Mouse (Mus musculus): ENCODE data around the gene Comt.

The Comt gene

DNA sequence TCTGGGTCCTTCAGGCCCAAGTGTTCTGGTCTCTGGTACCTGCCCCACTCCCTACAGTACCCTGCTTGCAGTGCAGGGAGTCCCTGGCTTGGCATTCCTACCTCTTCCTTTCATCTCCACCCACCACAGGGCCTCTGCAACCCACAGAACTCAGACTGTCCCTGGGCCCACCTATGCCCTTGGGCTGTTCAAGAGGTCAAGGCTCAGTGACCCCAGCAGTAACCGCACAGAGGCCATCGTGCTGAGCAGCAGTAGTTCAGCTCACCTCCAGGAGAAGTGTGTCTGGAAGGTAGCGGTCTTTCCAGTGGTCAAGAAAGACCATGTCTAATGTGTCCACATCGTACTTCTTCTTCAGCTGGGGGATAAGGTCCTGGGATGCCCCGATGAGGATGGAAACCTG lies 16.2 kb downstream of the Comt start:
- DNase-seq = peak; percentile 89

DNA sequence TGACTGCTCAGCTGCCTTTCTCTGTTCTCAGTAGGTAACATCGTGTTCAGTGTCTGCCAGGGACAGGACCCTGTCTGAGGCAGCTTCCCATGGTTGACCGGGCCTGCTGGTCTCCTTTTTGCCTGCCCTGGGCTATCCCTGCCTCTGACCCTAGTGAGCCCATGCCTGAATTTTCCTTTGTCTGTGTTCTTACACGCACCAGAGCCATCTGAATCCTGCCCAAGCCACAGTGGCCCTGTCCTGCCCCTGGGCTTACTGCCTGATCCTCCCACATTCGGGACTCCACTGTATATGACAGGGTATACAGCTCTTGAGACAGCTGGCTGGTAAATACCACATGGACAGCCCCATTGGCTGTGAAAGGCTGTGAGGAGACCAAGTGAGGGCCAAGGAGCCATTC lies 16.9 kb downstream of the Comt start:
- DNase-seq = peak; percentile 89

GRCm38 (mm10) chr16:18407912-18408311 lies 18.7 kb downstream of the Comt start:
- peak; percentile 97 for DNase-seq

DNA sequence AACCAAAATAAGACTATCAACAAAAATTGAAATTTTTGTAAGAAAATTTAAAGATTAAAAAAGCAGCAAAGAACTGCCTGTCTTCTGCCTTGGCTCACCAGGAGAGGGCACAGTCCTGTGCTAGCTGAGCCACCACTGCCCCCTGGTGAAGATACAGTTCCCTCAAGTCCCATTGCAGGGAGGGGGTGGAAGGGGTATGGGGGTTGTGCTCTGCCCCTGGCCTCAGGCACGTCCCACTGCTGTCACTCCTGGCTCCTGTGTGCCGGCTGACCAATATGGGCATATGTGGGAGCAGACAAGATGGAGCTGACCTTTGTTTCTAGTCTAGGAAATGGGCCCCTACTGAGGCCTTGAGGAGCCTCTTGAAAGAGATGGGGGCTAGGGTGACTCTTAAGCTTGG lies 20.4 kb downstream of the Comt start:
- peak; percentile 96 for DNase-seq

DNA sequence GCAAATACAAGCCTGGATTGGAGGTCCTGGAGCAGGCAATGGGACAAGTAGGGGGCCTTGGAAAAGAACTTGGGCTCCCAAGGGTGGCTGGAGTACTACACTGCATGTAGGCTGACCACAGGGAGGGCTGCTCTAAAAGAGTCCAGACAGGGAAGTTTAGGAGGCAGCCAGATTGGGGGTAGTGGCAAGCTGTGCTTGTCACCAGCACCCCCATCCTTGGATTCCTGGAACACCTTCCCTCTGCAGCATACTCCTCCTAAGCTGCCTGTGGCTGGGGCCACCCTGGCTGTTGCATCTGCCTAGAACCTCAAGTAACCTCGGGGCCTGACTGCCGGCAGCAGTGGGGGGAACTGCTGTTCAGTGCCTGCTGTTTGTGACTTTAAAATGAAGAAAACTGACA lies 20.8 kb downstream of the Comt start:
- DNase-seq = no peak

DNA sequence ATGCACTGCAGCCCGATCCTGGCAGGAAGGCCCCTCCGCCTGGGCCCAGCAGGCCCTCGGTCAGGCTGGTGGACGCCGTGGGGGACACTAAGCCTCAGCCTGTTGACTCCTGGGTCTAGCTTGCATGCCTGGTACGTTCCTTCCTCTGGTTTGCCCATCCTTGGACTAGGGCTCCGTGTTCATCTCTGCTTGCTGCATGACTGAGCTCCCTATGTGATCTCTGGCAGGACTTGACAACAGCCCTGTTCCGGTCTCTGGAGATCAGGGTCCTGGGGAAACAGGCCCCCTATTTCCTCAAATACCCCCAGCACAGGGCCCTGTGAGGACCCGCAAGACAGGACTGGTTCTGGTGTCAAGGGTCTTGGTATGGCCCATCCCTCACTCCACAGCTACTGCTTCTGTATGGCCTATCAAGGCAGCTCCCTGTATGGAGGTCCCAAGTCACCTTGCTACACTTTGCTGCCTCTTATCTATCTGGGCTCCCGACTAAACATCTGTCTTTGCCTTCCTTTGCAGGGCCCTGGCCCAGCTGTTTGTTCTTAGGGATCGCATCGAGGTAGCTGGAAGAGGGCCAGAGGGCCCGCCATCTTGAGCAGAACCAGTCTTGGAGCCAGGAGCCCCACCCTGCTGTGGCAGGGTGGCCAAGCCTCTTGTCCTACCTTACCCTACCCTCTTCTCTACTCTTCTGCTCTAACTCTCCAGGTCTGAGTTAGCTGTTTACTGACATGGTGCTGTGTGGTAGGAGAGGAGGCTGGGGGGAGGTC lies 21.4 kb downstream of the Comt start:
- DNase-seq = peak; percentile 92

- DNase-seq = peak; percentile 90
These were observed 23.4 kb downstream of the Comt start for GRCm38 (mm10) chr16:18403285-18403684.

DNA sequence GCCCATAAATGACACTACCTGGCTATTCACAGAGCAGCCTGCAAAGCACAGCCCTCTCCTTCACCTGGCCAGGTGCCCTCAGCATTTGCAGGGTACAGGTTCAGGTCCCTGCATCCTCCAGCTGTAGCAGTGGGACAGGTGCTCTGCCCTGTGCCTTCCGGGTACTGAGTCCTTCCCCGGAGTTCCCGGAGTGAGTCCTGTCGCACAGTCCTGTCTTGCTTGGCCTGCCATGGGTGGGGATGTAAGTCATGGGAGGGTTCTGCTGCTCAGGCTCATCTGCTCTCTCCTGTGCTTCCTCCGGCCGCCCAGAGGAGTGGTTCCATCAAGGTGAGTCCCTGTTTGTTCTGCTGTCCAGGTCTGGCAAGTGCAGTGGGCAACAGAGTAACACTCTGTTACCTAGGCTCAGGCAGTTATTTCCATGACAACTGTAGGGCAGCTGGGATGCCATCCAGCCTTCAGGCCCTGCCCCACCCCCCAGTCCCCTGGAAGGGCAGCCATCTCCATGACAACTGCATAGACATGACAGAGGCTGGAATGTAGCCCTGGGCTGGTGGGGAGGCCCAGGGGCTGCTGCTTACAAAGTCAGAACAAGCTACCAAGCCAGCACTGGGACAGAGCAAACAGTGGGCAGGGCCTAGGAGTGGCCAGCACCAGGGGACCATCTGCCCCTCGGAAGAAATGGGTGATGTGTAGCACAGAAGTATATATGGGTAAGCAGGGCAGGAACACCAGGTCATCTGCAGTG lies 26.0 kb downstream of the Comt start:
- no peak for DNase-seq

DNA sequence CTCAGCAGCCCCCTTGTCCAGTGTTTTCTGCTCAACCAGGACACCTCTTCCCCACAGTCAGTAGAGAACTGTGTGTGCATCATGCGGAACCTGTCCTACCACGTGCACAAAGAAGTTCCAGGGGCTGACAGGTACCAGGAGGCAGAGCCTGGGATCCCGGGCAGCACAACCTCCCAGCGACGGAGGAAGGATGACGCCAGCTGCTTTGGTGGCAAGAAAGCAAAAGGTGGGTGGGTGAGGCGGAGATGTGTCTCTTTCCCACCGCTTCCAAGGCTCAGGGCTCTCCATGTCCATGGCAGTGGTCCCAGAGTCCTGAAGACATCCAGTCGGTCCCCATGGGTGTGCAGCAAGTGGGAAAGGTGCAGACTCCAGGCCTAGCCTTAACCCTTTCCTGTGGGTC lies 26.6 kb downstream of the Comt start:
- no peak for DNase-seq

DNA sequence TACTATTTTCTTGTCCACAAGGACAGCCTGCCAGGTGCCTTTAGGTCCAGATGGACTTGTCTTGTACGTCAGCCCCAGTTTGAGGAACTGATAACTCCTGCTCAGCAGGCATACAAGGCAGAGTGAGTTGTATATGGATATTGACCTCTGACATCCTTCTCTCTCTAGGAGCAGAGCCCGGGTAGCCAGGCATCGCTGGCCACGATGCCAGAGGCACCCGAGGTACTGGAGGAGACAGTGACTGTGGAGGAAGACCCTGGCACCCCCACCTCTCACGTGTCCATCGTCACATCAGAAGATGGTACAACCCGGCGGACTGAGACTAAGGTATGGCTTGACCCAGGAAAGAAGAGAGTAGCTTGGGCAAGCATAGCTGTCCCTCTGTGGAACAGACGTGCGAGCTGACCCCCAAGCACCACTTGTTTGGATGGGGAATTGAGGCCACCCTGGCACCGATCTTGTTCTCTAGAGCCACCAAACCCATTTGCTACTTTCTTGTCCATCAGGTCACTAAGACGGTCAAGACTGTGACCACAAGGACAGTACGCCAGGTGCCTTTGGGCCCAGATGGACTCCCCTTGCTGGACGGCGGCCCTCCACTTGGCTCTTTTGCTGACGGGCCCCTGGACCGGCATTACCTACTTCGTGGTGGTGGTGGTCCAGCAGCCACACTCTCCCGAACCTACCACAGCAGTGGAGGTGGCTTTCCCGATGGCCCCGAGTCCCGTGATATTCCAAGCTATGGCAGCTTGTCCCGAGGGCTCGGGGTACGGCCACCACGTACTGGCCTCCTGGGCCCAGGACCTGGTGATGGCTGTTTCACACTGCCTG lies 29.6 kb downstream of the Comt start:
- DNase-seq = peak; percentile 92

DNA sequence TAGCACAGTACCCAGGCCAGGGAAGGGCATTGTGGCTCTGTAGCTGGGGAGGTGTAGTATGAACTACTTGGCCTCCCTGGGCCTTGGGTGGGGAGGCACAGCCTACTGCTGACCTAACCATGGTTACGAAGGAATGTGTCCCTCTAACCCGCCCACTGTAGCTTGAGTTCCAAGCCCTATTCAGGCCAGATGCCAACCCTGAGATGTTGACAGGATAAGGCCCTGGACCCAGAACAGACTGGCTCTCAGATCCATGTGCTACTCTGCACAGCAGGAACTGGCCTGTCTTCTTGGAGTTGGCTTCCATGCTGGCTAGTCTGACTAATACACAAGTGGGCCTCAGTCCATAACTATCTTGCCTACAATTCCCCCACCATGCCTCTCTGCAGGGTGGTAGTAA lies 30.5 kb downstream of the Comt start:
- peak; percentile 96 for DNase-seq

DNA sequence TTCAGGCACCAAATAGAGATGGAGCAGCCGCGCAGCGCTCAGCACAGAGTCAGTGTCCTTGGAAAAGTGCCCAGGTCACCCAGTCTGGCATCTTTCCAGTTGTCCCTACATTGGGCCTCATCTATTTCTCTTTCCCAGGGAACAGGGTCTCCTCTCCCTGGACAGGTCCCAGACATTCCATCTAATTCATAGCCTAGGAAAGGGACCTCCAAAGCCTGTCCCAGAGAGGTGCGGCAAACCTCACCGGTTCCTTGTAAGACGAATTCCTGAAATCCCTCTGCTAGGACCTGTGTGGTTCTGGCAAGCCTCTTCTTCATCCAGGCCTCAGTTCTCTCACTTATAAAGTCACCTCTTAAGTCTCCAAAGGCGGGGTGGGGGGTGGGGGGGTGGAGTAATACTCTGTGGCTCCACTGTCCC lies 31.0 kb downstream of the Comt start:
- DNase-seq = peak; percentile 92

DNA sequence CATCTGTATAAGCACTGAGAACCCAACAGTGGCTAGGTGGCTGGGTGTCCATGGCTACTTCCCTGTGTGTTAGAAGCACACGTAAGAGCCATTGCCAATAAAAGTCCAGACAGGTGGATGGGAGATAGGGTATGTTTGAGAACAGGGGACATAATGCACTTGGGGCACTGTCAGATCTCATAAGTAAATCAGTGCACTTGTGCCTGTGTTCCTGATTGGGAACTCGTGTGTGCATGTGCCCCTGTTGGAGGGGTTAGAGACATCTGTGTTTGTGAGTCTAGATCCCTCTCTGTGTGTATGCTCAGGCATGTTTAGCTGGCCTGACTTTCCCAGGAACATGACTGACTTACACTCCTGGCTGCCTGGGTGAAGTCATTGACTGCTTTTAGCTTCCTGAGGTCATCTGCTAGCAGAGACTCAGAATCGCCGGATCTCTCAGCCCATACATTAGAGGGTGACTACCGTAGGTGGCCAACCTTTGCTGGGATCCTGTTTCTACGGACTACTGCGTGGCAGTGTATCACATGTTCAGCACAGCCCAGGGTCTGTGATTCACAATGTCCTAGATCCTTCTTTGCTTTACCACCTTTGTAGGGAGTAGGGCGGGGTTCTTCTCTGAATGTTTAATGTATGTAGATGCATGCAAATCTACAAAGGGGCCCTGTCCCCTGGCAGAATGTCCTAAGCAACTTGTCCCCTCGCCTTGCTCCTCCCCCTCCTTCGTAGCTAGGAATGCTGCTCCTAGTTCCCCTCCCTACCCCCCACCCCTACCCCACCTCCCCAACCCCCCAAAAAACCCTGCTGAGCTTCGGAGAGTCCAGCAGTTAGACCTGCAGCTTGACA lies 31.7 kb downstream of the Comt start:
- peak; percentile 92 for DNase-seq

DNA sequence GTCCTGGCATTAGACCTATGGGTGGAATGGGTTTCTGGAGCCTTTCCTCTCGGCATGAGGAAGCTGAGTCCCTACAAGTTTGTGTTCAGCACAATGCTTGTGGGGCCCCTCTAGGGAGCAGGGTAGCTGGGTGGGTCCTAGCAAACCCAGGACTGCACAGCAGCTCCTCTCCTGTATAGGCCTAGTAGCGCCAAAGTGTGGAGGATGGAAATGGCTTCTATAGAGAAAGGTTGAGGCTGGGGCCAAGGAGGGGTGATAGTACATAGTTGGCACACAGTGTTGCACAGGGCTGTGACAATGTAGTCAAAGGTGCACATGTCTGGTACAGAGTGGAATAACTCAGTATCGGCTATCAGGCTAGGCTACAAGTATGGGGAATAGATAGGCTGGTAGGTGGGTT lies 32.6 kb downstream of the Comt start:
- DNase-seq = peak; percentile 82

DNA sequence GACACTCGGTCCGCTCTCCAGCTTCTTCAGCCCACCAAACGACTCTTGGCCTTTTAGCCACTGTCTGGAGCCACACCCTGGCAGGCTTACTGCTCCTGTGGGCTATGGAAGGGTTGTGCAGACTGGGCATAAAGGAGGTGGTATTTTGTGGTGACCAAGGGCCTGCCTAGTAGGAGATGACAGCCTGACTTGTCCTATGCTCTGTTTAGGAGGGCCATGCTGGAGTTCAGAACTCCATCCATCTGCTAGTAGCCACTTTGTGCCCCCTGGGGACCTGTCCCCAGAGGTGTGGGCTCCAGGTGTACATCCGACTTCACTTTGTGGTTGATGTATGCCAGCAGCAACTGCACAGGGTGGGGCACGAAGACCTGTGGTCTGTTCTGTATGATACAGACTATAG lies 33.1 kb downstream of the Comt start:
- DNase-seq = peak; percentile 91

- DNase-seq = peak; percentile 99
These were observed 33.9 kb downstream of the Comt start for GRCm38 (mm10) chr16:18392469-18393426.

DNA sequence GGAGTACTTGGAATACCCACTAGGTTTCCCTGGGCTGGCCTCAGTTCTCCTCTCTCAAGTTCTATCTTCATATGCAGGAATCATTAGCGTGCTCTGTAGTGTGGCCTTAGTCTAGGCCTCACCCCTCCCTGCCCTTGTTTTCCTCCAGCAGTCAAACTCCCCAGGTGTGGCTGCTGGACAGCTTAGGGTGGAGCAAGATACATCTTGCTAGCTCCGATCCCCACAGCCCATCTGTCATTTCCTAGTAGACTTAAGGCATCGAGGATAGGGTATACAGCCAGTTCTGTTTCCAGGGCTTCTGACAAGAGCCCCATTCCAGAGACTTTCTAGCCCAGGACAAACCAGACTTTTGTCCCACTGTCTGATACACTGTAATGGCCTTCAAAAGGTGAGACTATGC lies 34.9 kb downstream of the Comt start:
- peak; percentile 84 for DNase-seq

- peak; percentile 86 for DNase-seq
These were observed 35.5 kb downstream of the Comt start for GRCm38 (mm10) chr16:18391127-18391526.

DNA sequence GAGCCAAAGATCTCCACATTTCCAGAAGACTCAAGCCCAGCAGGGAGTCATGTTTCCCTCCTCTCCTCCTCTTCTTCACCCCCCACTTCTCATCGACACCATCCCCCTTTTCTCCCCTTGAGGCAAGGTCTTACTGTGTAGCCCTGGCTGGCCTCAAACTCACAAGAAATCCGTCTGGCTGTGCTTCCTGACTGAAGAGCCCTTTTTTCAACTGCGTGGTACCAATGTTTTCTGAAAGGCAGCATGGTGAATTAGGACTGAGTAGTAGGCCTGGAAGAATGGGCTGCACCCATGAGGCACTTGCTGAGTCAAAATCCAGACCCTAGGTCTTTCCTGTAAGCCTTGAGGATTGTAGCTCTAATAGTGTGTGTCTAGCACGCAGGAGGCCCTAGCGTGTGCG lies 36.3 kb downstream of the Comt start:
- peak; percentile 86 for DNase-seq

DNA sequence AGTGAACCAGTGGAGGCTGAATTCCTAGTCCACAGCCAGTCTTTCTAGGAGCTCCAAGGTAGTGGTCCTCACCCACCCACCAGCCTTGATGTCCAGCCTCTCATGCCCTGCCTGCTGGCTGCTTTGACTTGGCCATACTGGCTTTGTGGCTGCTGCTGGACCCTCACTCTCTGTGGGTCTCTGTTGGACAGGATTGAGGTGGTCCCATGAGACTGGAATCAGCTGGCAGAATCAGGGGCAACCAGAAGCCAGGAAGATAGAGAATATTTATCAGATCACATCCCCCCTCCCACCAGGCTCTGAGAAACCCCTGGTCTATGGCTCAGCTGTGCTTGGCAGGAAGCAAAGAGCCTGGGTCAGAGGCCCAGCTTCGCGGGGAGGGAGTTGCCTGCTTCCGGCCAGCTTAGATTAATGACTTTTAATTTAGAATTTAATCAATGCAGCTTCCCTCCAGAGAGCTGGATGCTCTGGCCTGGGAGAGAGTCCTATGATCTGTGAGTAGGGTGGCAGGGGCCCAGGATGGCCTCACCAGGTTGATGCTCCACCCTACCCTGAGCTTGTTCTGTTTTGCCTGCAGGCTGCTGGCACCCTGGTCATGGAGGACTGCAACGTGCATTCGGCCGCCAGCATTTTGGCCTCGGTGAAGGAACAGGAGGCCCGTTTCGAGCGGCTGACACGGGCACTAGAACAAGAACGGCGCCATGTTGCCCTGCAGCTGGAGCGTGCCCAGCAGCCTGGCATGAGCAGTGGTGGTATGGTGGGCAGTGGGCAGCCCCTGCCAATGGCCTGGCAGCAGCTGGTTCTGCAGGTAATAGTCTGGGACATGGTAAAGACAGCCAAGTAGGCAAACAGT lies 37.8 kb downstream of the Comt start:
- peak; percentile 92 for DNase-seq
